Mouse (Mus musculus): ENCODE measurements at regions not wholly inside any gene's neighbourhood (a gene's known extent, or its start where the extent isn't known, plus 50 kb on each side); places are given as distances from the start of the nearest gene placed in this dataset.

- DNase-seq (ENCODE audit: extremely low read depth): no peak
- peaks cover 23% of the 10 kb centered on the region for H3K9me3 ChIP-seq (replicated peaks; ENCODE audit: low read length)
- H3K4me1 ChIP-seq (ENCODE audit: control insufficient read depth in 1 of 2, insufficient read depth in 2 of 2): peaks cover 8 to 45% of the 10 kb centered on the region in 2 experiments
- H3K4me2 ChIP-seq (ENCODE audit: insufficient read depth, low read depth, poor library complexity, severe bottlenecking): no peak overlapping the region
- no peak for TF ChIP-seq ZMIZ1 (IDR thresholded peaks at IDR 0.05; ENCODE audit: low read depth, low read length)
- TF ChIP-seq E2F4 (IDR thresholded peaks at IDR 0.05; ENCODE audit: insufficient replicate concordance, low read depth, low read length): no peak
- TF ChIP-seq ZC3H11A (IDR thresholded peaks at IDR 0.05; ENCODE audit: low read depth, low read length): no peak
- no peak for TF ChIP-seq POLR2AphosphoS2 (IDR thresholded peaks at IDR 0.05; ENCODE audit: low read depth, low read length)
- TF ChIP-seq MAZ (IDR thresholded peaks at IDR 0.05; ENCODE audit: low read depth, low read length): no peak
- no peak for TF ChIP-seq MXI1 (IDR thresholded peaks at IDR 0.05; ENCODE audit: low read depth, low read length)
- no peak for TF ChIP-seq SIN3A (IDR thresholded peaks at IDR 0.05; ENCODE audit: low read length)
- TF ChIP-seq ZNF384 (IDR thresholded peaks at IDR 0.05; ENCODE audit: low read depth, low read length): no peak
- TF ChIP-seq USF2 (conservative IDR thresholded peaks at IDR 0.05; ENCODE audit: low read depth, low read length): no peak
- TF ChIP-seq KAT2A (IDR thresholded peaks at IDR 0.05; ENCODE audit: insufficient replicate concordance, low read length): no peak
- no peak for TF ChIP-seq SMC3 (IDR thresholded peaks at IDR 0.05; ENCODE audit: low read depth, low read length)
- TF ChIP-seq HCFC1 (IDR thresholded peaks at IDR 0.05; ENCODE audit: low read depth, low read length): no peak
- no peak for TF ChIP-seq EP300 (IDR thresholded peaks at IDR 0.05; ENCODE audit: low read length)
- TF ChIP-seq CTCF (conservative IDR thresholded peaks at IDR 0.05 in 1 of 2, IDR thresholded peaks at IDR 0.05 in 1 of 2; ENCODE audit: low read depth in 2 of 2, low read length in 2 of 2): no peak
- TF ChIP-seq CHD2 (IDR thresholded peaks at IDR 0.05; ENCODE audit: low read length): no peak
- no peak for TF ChIP-seq TCF12 (IDR thresholded peaks at IDR 0.05; ENCODE audit: low read depth, low read length)
- TF ChIP-seq MEF2A (IDR thresholded peaks at IDR 0.05; ENCODE audit: borderline replicate concordance, low read depth, low read length): no peak
- TF ChIP-seq ELF1 (IDR thresholded peaks at IDR 0.05; ENCODE audit: low read depth, low read length): no peak
- no peak for TF ChIP-seq UBTF (IDR thresholded peaks at IDR 0.05; ENCODE audit: low read depth, low read length)
- no peak for TF ChIP-seq MYC (IDR thresholded peaks at IDR 0.05; ENCODE audit: low read depth, low read length)
- H3K9ac ChIP-seq (ENCODE audit: insufficient read depth, low read depth): no peak overlapping the region
- H3K27ac ChIP-seq (ENCODE audit: insufficient read depth, low read depth): no peak overlapping the region
- dilution Hi-C loops (cut with MboI; ENCODE audit: extremely low pct_ligation_motif_present, extremely low pct_unique_long_range_greater_than_20kb, low sequenced_read_pairs): no loop called here
- H3K79me2 ChIP-seq (replicated peaks; ENCODE audit: control insufficient read depth, extremely low read depth, insufficient read depth, poor library complexity, severe bottlenecking): peaks cover 7% of the 10 kb centered on the region; the same call in 1 of the 2 replicates
- H3K27me3 ChIP-seq (replicated peaks): no peaks in the 10 kb centered on the region
- H3K36me3 ChIP-seq (replicated peaks in 1 of 2; ENCODE audit: control insufficient read depth in 1 of 2, insufficient read depth in 1 of 2, low read length in 1 of 2): peaks cover 23 to 68% of the 10 kb centered on the region in 2 experiments
- H3K4me3 ChIP-seq (replicated peaks in 1 of 3; ENCODE audit: low read depth in 2 of 3, low read length in 2 of 3, poor library complexity in 1 of 3): no peak overlapping the region
- in situ Hi-C loops (cut with MboI; ENCODE audit: low pct_ligation_motif_present, low pct_unique_long_range_greater_than_20kb, low sequenced_read_pairs): no loop called here
Observed at GRCm38 (mm10) chr10:43756881-43757565, 144.5 kb downstream of the Qrsl1 start.
